Mouse (Mus musculus) hindbrain, embryonic 12.5 days (tissue): Measurements from ENCODE around the gene Erc2. TPM values are rescaled to one million over a fixed set of nuclear protein-coding genes. Genes with fewer than 3 reads are reported as not detected.

Source experiments
- ATAC-seq: fragments of 200-750 bp; cut with Nextera tagmentation; 2 replicates; pipeline ENCODE4 v1.8.0; 2017; ENCODE audit warnings: moderate TSS enrichment; ENCODE audit not compliant: low FRiP score
- H3K27ac ChIP-seq: fragments of 300-500 bp; sonication (generic); 2 replicates; pipeline ENCODE4 v1.5.1; 2016; ENCODE audit warnings: mild to moderate bottlenecking
- H3K27me3 ChIP-seq: fragments of 300-500 bp; sonication (generic); 2 replicates; pipeline ENCODE4 v1.6.1; 2016; ENCODE audit warnings: mild to moderate bottlenecking
- H3K36me3 ChIP-seq: fragments of 300-500 bp; sonication (generic); 2 replicates; pipeline ENCODE4 v1.6.1; 2016; ENCODE audit warnings: mild to moderate bottlenecking
- H3K4me1 ChIP-seq: fragments of 300-500 bp; sonication (generic); 2 replicates; pipeline ENCODE4 v1.6.1; 2016
- H3K4me2 ChIP-seq: fragments of 300-500 bp; sonication (generic); replicated peaks from 2 replicates; pipeline ENCODE4 v1.6.1; 2016; ENCODE audit warnings: mild to moderate bottlenecking
- H3K4me3 ChIP-seq: fragments of 300-500 bp; sonication (generic); 2 replicates; pipeline ENCODE4 v1.5.1; 2016; ENCODE audit warnings: mild to moderate bottlenecking
- H3K9ac ChIP-seq: fragments of 300-500 bp; sonication (generic); 2 replicates; pipeline ENCODE4 v1.6.1; 2016; ENCODE audit warnings: mild to moderate bottlenecking, moderate library complexity
- H3K9me3 ChIP-seq: fragments of 300-500 bp; sonication (generic); replicated peaks from 2 replicates; pipeline ENCODE4 v1.6.1; 2016; ENCODE audit warnings: mild to moderate bottlenecking
- WGBS: fragments of 180-500 bp; shearing (Covaris S2); methylation state at CpG from one replicate; pipeline ENCODE4 v1.1.7; 2016; 5-methylcytosine and 5-hydroxymethylcytosine counted together
- polyA plus RNA-seq: library from polyadenylated mRNA; unstranded; fragments of >200 nt; fragmentation: Nextera tagmentation; extraction: Ambion mirVana; gene quantifications from 2 replicates; pipeline ENCODE4 v1.2.1, GENCODE M21; 2016

The Erc2 gene
- polyA plus RNA-seq, 1 experiment from 2014 or later = 36.0 TPM

DNA sequence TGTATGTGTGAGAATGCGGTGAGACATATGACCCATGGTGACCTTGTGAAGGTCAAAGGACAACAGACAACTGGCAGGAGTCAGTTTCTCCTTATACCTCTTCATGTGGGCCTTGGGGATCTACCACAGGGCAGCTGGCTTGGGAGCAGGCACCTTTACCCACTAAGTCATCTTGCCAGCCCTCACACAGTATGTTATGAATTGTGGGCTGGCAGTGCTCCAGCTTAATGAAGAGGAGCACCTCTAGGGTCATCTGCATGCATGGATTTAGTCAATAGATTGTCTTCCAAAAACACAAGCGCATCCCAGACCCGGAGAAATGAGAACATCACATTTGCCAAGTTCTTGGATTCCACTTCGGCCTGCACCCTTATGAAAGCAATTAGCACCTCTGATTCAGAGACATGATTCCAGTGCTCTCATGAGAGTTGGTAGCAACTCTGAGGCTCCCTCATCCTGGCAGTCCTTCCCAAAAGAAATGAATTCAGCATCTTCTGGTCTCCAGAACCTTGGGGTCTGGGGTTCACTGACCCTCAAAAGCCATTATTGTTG, 787.6 kb downstream of the Erc2 start:
- Histone ChIP-seq H3K4me1 (no peaks in the 10 kb centered on the region; the same call in 1 of the 2 replicates), H3K4me2 (no peak overlapping the region), H3K27ac (no peak overlapping the region), H3K36me3 (no peaks in the 10 kb centered on the region), H3K27me3 (no peaks in the 10 kb centered on the region), H3K9me3 (no peaks in the 10 kb centered on the region), H3K4me3 (no peak overlapping the region), H3K9ac (no peak overlapping the region)
- 92% methylated on average over 4 of the region's 4 CpGs for WGBS
- no peak for ATAC-seq

- Histone ChIP-seq H3K4me2 (no peak overlapping the region), H3K4me3 (no peak overlapping the region), H3K36me3 (no peaks in the 10 kb centered on the region), H3K27me3 (no peaks in the 10 kb centered on the region), H3K27ac (no peak overlapping the region), H3K4me1 (no peaks in the 10 kb centered on the region; the same call in 1 of the 2 replicates), H3K9me3 (no peaks in the 10 kb centered on the region), H3K9ac (no peak overlapping the region)
- no peak for ATAC-seq
- 58% methylated on average over 13 of the region's 13 CpGs for WGBS
Observed at GRCm38 (mm10) chr14:28410789-28411225, 788.6 kb downstream of the Erc2 start.

DNA sequence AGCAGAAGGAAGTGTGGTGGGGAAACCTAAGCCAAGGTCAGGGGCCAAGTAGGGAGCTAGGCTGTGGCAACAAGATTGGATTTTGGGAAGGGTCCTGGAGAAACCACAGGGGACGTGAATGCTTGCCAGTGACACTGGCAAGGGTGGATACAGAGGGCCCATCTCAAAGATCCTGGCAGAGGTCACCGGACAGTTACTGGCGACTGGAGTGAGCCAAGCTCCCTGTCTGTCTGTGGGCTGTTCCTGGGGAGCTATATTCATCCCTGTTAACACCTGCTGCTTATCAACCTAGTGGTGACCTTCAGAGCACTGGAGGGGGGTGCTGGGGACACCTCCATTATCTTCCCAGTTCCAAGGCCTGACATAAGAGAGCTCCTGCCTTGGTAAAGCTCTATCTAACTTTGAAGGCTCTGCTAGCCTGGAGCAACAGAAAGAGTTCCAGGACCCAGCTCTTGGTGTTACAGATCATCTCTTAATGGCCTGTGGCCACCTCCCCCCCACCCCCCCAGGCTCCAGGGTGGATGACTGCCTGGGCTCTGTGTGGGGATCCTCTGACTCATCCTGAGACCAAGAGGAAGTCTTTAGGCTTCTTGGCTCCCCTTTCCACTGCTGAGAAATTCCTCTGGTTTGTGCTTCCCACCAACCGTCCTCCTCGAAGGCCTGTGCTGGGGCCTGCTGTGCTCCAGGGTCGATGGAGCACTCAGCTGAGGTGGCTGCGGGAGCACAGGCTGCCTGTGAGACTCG, 790.2 kb downstream of the Erc2 start:
- H3K4me2 ChIP-seq = no peak overlapping the region
- no peaks in the 10 kb centered on the region for H3K36me3 ChIP-seq
- 61% methylated on average over 8 of the region's 8 CpGs for WGBS
- no peaks in the 10 kb centered on the region for H3K27me3 ChIP-seq
- H3K4me3 ChIP-seq = no peak overlapping the region
- no peak overlapping the region for H3K9ac ChIP-seq
- H3K27ac ChIP-seq = no peak overlapping the region
- H3K4me1 ChIP-seq = peaks cover 8% of the 10 kb centered on the region
- H3K9me3 ChIP-seq = no peaks in the 10 kb centered on the region
- ATAC-seq = no peak

DNA sequence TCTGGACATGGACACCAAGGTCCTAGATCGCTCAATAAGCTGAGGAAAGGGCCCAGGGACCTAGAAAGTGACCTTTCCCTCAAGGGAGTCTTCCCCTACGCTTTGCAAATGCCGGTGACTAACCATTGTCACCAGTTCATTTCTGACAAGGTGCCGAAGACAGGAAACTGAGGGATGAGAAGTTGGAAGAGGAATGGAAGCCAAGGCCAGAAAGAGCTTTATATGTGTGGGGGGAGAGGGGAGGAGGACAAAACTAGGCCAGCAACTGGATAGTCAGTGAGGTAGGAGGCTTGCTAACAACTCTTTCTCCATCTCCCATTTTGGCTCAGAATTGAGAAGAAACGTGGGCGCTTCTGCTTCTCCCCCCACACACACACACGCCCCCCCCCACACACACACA, 791.3 kb downstream of the Erc2 start:
- Histone ChIP-seq H3K9ac (no peak overlapping the region), H3K27ac (no peak overlapping the region), H3K4me1 (peaks cover 15% of the 10 kb centered on the region), H3K27me3 (no peaks in the 10 kb centered on the region), H3K4me3 (no peak overlapping the region), H3K4me2 (no peak overlapping the region), H3K9me3 (no peaks in the 10 kb centered on the region), H3K36me3 (no peaks in the 10 kb centered on the region)
- 78% methylated on average over 7 of the region's 7 CpGs for WGBS
- ATAC-seq = no peak

- H3K27ac ChIP-seq = no peak overlapping the region
- WGBS = 17% methylated on average over 8 of the region's 8 CpGs
Observed at GRCm38 (mm10) chr14:28417019-28417418, 794.8 kb downstream of the Erc2 start.

GRCm38 (mm10) chr14:28418497-28418896, 796.3 kb downstream of the Erc2 start:
- ATAC-seq = no peak
- H3K27me3 ChIP-seq = no peaks in the 10 kb centered on the region
- 59% methylated on average over 4 of the region's 4 CpGs for WGBS

More at GRCm38 (mm10) chr14:28417019-28417418, 794.8 kb downstream of the Erc2 start:
- H3K4me3 ChIP-seq = no peak overlapping the region
- H3K9me3 ChIP-seq = no peaks in the 10 kb centered on the region
- H3K4me2 ChIP-seq = no peak overlapping the region
- H3K36me3 ChIP-seq = no peaks in the 10 kb centered on the region
- H3K4me1 ChIP-seq = peaks cover 18% of the 10 kb centered on the region
- H3K9ac ChIP-seq = no peak overlapping the region
- H3K27me3 ChIP-seq = no peaks in the 10 kb centered on the region
- no peak for ATAC-seq

GRCm38 (mm10) chr14:28419188-28419587, 797.0 kb downstream of the Erc2 start:
- no peaks in the 10 kb centered on the region for H3K36me3 ChIP-seq
- H3K4me2 ChIP-seq = no peak overlapping the region
- H3K27me3 ChIP-seq = no peaks in the 10 kb centered on the region
- H3K4me1 ChIP-seq = peaks cover 18% of the 10 kb centered on the region
- WGBS = 76% methylated on average over 9 of the region's 9 CpGs
- no peak overlapping the region for H3K9ac ChIP-seq
- no peak overlapping the region for H3K27ac ChIP-seq
- no peak for ATAC-seq
- H3K4me3 ChIP-seq = no peak overlapping the region
- no peaks in the 10 kb centered on the region for H3K9me3 ChIP-seq

More at GRCm38 (mm10) chr14:28418497-28418896, 796.3 kb downstream of the Erc2 start:
- Histone ChIP-seq H3K9me3 (no peaks in the 10 kb centered on the region), H3K4me1 (peaks cover 18% of the 10 kb centered on the region), H3K36me3 (no peaks in the 10 kb centered on the region), H3K4me3 (no peak overlapping the region), H3K4me2 (no peak overlapping the region), H3K9ac (no peak overlapping the region), H3K27ac (no peak overlapping the region)

DNA sequence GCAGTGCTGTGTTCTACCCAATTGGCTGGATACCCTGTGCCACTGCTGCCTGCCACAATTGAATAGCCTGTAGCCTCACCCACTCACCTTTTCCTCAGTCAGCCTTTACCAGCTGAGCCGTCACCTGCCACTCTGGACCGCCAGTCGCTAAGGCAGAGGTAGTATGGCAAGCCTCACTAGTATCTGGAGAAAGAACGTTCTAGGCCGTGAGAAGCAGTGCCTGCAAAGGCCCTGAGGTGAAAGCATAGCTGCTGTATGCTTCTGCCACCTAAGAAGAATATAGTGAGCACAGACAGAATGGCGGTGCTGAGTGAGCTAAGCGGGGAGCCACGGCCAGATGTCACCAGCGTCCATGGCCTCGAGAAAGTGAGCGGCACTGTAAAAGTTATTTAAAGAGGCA, 798.4 kb downstream of the Erc2 start:
- Histone ChIP-seq H3K4me1 (peaks cover 18% of the 10 kb centered on the region), H3K36me3 (no peaks in the 10 kb centered on the region), H3K9ac (no peak overlapping the region), H3K4me2 (no peak overlapping the region), H3K27me3 (no peaks in the 10 kb centered on the region), H3K4me3 (no peak overlapping the region), H3K9me3 (no peaks in the 10 kb centered on the region), H3K27ac (no peak overlapping the region)
- WGBS = 89% methylated on average over 11 of the region's 11 CpGs
- ATAC-seq = no peak

DNA sequence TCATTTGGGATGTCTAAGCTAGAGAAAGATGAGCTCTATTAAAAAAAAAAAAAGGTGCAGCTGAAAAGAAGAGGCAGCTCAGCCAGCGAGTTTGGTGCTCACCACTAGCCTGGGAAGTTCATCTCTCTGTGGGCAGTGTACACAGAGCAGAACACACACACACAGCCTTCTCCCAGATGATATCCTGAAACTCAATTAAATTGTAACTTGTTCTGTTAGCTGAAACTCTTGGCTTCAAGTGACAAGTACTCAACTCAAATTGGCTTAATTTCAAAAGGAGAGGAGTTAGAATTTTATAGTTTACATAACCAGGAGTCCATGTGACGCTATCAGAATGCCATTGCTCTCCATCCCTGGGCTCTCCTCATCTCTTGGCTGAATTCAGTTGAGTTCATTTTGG, 804.4 kb downstream of the Erc2 start:
- Histone ChIP-seq H3K36me3 (no peaks in the 10 kb centered on the region), H3K9ac (no peak overlapping the region), H3K27me3 (no peaks in the 10 kb centered on the region), H3K4me2 (no peak overlapping the region), H3K4me3 (no peak overlapping the region), H3K4me1 (no peaks in the 10 kb centered on the region), H3K27ac (no peak overlapping the region), H3K9me3 (no peaks in the 10 kb centered on the region)
- no peak for ATAC-seq
- 78% methylated on average over 2 of the region's 2 CpGs for WGBS

DNA sequence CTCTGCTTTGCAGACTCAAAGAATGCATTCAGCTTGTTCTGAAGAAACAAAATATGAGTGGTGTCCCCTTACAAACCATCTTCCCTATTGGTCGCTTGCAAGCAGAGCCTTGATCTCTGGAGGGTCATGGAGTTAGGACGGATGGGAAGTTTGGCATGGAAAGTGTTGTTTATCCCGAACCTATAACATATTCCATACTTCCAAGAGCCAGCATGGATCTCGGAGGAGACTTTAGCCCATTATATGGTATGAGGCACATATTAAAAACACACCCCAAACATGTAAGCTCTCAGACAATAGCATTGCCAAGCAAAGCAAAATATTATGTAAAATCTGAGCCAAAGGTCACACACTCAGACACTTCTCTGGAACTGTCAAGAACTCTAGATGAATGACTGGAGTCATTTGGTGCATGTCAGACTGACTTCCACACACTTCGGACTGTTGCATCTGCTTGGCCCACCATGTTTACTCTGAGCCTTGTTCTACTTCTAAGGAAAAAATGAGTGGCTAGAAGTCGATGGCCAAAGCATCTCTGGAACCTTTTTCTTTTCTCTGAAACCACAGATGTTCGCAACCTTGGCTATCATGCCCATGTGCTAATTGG, 809.6 kb downstream of the Erc2 start:
- 80% methylated on average over 7 of the region's 7 CpGs for WGBS
- H3K36me3 ChIP-seq = no peaks in the 10 kb centered on the region
- 0 out of 2 replicates have a peak, but pooled peaks cover 2% of the 10 kb centered on the region for H3K27me3 ChIP-seq

DNA sequence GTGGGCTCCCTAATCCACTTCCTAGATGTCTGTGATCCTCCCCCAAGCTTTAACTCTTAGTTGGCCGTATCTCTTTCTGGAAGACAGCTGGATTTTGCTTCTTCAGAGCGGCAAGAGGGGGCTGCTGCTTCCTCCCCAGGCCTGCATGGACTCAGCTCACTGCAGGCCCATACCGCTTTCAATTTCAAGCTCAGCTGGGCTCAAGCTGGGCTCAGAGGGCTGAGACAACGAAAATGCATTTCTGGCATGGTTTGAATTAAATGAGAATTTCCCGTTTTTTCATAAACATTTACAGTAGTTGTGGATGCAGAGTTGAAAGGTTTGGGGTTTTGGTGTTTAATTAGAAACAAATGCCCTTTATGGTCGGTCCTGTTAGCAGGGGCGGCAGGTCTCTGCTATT, 812.8 kb downstream of the Erc2 start:
- H3K9me3 ChIP-seq = no peaks in the 10 kb centered on the region
- peaks cover 6% of the 10 kb centered on the region for H3K27me3 ChIP-seq
- 62% methylated on average over 7 of the region's 7 CpGs for WGBS
- no peak overlapping the region for H3K4me3 ChIP-seq
- ATAC-seq = no peak
- no peak overlapping the region for H3K4me2 ChIP-seq
- 0 out of 2 replicates have a peak, but pooled peaks cover 2% of the 10 kb centered on the region for H3K4me1 ChIP-seq
- H3K27ac ChIP-seq = no peak overlapping the region
- no peak overlapping the region for H3K9ac ChIP-seq
- H3K36me3 ChIP-seq = no peaks in the 10 kb centered on the region

More for the DNA sequence above, 809.6 kb downstream of the Erc2 start:
- no peaks in the 10 kb centered on the region for H3K9me3 ChIP-seq
- no peaks in the 10 kb centered on the region for H3K4me1 ChIP-seq
- H3K9ac ChIP-seq = no peak overlapping the region
- no peak overlapping the region for H3K4me2 ChIP-seq
- no peak overlapping the region for H3K4me3 ChIP-seq
- ATAC-seq = no peak
- no peak overlapping the region for H3K27ac ChIP-seq

DNA sequence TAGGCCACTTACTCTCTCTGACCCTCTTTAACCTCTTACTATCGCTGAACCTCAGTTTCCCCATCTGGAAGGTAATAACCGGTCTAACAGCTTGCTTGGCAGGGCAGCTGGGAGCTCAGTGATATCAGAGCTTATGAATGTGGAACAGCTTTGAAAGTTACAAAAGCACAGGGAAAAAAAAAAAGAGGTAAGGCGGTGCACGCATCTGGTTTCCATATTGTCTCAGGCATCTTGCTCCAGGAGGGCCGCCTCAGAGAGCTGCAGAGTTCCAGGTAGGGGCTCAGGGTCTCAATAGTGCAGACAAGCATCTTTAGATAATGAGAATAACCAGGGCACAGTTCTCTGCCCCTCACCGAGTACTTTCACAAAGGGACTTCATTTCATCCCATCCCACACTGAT, 816.9 kb downstream of the Erc2 start:
- Histone ChIP-seq H3K4me1 (peaks cover 11% of the 10 kb centered on the region; the same call in 1 of the 2 replicates), H3K9ac (no peak overlapping the region), H3K27ac (no peak overlapping the region), H3K9me3 (no peaks in the 10 kb centered on the region), H3K4me3 (no peak overlapping the region), H3K27me3 (peaks cover 37% of the 10 kb centered on the region), H3K36me3 (no peaks in the 10 kb centered on the region), H3K4me2 (no peak overlapping the region)
- ATAC-seq = no peak
- 74% methylated on average over 6 of the region's 6 CpGs for WGBS
